Mouse (Mus musculus): Measurements from ENCODE around the gene Plekhd1. TPM values are rescaled to one million over a fixed set of nuclear protein-coding genes. Genes with fewer than 3 reads are reported as not detected.
A peak's percentile ranks its signal among the peaks of the same experiment; 100 is the strongest.

Plekhd1 gene
- 0.27 and 0.55 TPM in 2 replicates for polyA plus RNA-seq (2016; fragmentation: Nextera tagmentation; extraction: Ambion mirVana)

- peaks cover 69% of the 10 kb centered on the region for H3K27me3 ChIP-seq (ENCODE audit: poor library complexity, severe bottlenecking)
- peak within 1 kb of the TSS; percentile 53 for H3K4me3 ChIP-seq
- H3K9me3 ChIP-seq = no peaks in the 10 kb centered on the region
- no peaks in the 10 kb centered on the region for H3K36me3 ChIP-seq (replicated peaks)
- under 1% methylated on average over 52 of the region's 52 CpGs for WGBS
- H3K27ac ChIP-seq = peak within 1 kb of the TSS; percentile 0; the same call in 1 of the 2 replicates
- peaks cover 43% of the 10 kb centered on the region for H3K4me1 ChIP-seq
- peak; percentile 50 for DNase-seq (ENCODE audit: extremely low spot score, low spot score)
Measured at GRCm38 (mm10) chr12:80692269-80692972, at the start of gene Plekhd1. Gene Plekhd1 (plus strand): TSS chr12:80692591.

DNA sequence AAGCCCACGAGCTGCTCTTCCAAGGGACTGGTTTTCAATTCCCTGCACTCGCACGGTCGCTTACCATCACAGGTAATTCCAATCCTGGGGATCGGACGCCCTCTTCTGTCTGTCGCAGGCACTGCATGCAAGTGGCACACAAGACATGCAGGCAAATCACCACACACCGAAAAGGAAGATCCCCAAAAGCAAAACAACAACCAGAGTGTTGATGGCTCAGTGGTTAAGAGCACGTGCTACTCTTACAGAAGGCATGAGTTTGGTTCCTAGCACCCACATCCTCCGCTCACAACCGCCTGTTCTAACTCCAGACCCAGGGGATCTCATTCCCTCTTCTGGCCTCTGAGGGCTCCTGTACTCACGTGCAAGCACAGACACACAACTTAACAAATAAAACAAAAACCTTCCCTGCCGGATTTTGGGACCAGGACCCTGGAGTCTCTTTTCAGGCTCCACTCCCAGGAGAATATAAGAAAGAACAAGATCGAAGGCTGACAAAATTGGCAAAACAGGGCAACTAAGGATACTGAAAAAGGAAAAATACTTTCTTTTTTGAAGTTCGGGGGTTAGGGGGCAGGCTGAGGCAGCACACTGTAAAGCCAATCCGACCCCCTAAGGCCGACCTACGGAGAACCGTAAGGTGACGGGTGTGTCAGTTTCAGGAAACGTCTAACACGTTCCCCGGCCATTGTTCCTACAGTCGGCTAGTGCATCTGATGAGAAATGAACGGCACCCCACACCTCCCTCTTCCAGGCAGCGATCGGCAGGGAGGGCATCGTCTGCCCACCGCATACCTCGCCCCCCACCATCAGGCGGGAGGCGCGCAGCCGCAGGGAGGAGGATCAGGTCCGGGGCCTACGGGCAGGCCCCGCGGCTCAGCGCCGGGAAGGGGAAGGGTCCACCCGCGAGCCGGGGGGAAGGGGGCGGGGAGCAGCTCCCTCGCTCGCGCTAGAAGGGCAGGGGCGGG lies 49.4 kb upstream of the Plekhd1 start:
- H3K9me3 ChIP-seq = no peaks in the 10 kb centered on the region
- H3K4me1 ChIP-seq = peaks cover 40% of the 10 kb centered on the region
- H3K27ac ChIP-seq = peak overlapping the region; percentile 96
- DNase-seq (ENCODE audit: extremely low spot score, low spot score) = peak; percentile 73
- WGBS = 2% methylated on average over 48 of the region's 48 CpGs
- H3K27me3 ChIP-seq (ENCODE audit: poor library complexity, severe bottlenecking) = no peaks in the 10 kb centered on the region
- H3K4me3 ChIP-seq = peak overlapping the region; percentile 90
- peaks cover 49% of the 10 kb centered on the region for H3K36me3 ChIP-seq (replicated peaks)

DNA sequence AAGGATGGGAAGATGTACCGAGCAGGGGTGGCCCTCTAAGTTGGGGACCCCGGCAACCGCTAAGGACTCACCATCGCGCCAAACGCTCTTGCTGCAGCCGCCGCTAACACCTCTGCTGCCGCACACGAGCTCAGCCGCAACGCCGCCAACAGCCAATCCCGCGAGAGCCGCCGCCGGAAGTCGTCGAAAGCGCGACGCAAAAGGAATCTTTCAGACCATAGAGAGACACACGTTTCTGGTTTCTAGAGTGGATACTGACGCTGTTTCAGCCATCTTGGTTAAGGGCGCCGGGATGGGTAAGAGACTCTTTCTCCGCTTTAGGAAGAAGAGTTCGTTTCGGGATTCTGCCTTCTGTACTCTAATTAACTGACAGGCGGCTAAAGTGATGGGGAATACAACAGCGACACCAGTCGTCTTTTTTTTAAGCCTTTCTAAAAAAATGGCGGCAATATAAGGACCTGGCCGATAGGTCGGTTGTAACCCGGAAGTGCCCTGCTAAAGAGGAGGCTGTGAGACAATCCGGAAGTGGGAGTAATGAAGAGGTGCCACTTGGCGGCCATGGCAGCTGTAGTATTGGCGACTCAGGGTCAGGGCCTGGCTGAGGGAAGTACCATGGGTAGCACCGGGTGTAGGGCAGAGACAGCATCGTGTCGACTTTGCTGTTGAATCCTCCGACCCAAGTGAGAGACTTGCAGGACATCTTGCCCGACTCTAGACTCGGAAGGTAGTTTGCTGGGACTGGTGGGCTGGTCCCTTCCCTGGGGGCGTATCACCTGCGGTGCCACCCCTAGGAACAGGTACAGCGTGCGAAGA lies 48.5 kb upstream of the Plekhd1 start, which contains the start of the genes Slc39a9 and Erh:
Gene Slc39a9 (plus strand): TSS at position 191 of the 813 bp plus-strand sequence.
Gene Erh (minus strand): TSS at position 649 of the 813 bp plus-strand sequence.
- no peaks in the 10 kb centered on the region for H3K9me3 ChIP-seq
- H3K4me1 ChIP-seq = peaks cover 40% of the 10 kb centered on the region
- under 1% methylated on average over 50 of the region's 50 CpGs for WGBS
- H3K4me3 ChIP-seq = peak within 1 kb of the TSS; percentile 90
- peaks cover 46% of the 10 kb centered on the region for H3K36me3 ChIP-seq (replicated peaks)
- peak within 1 kb of the TSS; percentile 96 for H3K27ac ChIP-seq
- no peaks in the 10 kb centered on the region for H3K27me3 ChIP-seq (ENCODE audit: poor library complexity, severe bottlenecking)
- peak; percentile 95 for DNase-seq (ENCODE audit: extremely low spot score, low spot score)

DNA sequence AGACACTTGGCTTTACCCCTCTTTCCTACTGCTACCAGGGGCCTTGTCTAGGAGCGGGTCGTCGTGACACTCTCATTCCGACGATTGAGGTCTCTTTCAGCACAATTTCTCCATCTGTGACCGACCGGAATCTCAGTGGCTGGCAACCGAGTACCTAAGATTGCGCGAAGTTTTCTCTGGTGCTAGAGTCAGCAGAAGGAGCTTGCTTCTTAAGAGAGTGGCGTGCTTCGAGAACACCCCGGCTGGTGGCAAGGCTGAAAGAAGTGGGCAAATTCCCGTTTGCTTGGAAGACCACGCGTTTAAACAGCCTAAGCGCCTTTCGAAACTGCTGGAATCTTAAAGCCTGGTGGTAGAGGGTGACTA lies 47.9 kb upstream of the Plekhd1 start:
- Histone ChIP-seq H3K9me3 (no peaks in the 10 kb centered on the region), H3K4me1 (peaks cover 40% of the 10 kb centered on the region), H3K27me3 (ENCODE audit: poor library complexity, severe bottlenecking) (no peaks in the 10 kb centered on the region), H3K27ac (peak overlapping the region; percentile 96), H3K4me3 (peak overlapping the region; percentile 90), H3K36me3 (replicated peaks) (peaks cover 42% of the 10 kb centered on the region)
- 9% methylated on average over 18 of the region's 18 CpGs for WGBS
- DNase-seq (ENCODE audit: extremely low spot score, low spot score) = no peak

DNA sequence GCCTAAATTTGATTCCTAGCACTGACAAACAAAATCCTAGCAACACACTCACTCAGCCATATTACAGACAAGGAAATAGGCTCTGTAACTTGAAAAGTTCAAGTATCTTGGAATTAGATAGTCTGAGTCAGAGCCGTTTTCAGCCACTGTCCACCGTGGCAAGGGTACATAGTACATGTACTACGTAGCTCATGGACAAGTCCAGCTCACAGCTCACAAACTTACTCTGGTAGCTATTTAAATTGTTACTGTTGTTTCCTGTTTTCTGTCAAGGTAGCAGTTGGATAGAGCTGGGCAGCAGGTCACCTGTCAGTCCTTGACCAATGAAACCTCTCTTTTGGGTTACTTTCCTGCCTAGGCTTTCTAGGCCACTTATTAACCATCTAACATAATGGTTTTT lies 46.0 kb upstream of the Plekhd1 start:
- H3K27ac ChIP-seq = no peak overlapping the region
- no peak for DNase-seq (ENCODE audit: extremely low spot score, low spot score)
- H3K4me3 ChIP-seq = no peak overlapping the region
- H3K27me3 ChIP-seq (ENCODE audit: poor library complexity, severe bottlenecking) = no peaks in the 10 kb centered on the region
- H3K36me3 ChIP-seq (replicated peaks) = peaks cover 29% of the 10 kb centered on the region
- 98% methylated on average over 3 of the region's 3 CpGs for WGBS
- H3K9me3 ChIP-seq = no peaks in the 10 kb centered on the region
- H3K4me1 ChIP-seq = peaks cover 40% of the 10 kb centered on the region

DNA sequence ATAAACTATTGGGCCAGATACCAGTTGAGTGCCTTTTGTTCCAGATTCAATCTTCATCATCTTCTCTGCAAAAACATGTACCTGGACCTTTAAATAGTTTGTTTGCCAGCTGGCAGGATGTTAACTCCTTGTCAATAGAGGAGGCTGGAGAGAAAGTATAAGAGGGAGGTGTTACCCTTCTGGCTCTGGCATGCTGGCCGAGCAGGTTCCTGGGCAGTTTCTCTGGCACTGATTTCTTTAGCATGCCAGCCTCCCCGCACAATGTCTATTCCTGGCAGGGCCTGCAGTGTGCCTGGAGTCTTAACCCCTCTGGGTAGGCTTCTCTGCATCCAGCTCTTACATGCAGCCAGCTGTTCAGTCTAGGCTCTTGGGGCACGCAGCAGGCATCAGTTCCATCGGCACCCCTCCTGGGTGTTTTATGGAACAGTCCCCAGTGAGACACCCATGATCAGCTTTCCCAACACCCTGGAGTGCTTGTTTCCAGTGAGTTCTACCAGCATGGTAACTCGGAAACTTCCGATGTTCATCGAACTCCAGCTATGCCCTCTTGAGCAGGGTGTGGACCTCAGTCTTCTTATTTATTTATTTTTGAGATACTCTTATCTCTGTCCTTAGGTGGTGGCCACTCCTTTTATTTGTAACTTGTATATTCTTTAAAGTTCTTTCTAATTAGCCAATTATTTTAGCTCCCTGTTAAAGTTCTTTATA lies 38.3 kb upstream of the Plekhd1 start:
- no peak for DNase-seq (ENCODE audit: extremely low spot score, low spot score)
- peaks cover 6% of the 10 kb centered on the region for H3K36me3 ChIP-seq (replicated peaks)
- no peak overlapping the region for H3K4me3 ChIP-seq
- H3K4me1 ChIP-seq = no peaks in the 10 kb centered on the region
- no peaks in the 10 kb centered on the region for H3K9me3 ChIP-seq
- no peak overlapping the region for H3K27ac ChIP-seq
- 94% methylated on average over 7 of the region's 7 CpGs for WGBS
- H3K27me3 ChIP-seq (ENCODE audit: poor library complexity, severe bottlenecking) = no peaks in the 10 kb centered on the region

DNA sequence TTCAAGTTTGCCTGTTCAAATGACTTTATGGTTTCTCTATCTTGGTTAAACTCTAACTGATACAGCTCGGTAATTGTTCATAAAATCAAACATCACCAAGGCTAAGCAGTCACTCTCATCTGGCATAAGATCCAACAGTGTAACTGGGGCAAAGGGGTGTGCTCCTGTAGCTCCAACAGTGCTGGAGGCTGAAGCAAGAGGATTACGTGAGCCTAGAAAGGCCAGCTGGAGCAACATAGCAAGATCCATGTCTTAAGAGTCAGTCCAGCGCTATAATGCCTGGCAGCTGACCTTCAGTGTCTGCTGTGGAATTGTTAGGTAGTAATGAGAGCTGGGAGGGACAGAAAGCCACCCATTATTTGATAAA lies 37.7 kb upstream of the Plekhd1 start:
- WGBS = 95% methylated on average over 3 of the region's 3 CpGs
- no peak overlapping the region for H3K4me3 ChIP-seq
- H3K27ac ChIP-seq = no peak overlapping the region
- no peaks in the 10 kb centered on the region for H3K9me3 ChIP-seq
- H3K36me3 ChIP-seq (replicated peaks) = peaks cover 5% of the 10 kb centered on the region; the same call in 1 of the 2 replicates
- no peaks in the 10 kb centered on the region for H3K27me3 ChIP-seq (ENCODE audit: poor library complexity, severe bottlenecking)
- no peaks in the 10 kb centered on the region for H3K4me1 ChIP-seq
- no peak for DNase-seq (ENCODE audit: extremely low spot score, low spot score)

- H3K27me3 ChIP-seq (ENCODE audit: poor library complexity, severe bottlenecking) = no peaks in the 10 kb centered on the region
- H3K36me3 ChIP-seq (replicated peaks) = peaks cover 15% of the 10 kb centered on the region
- no peaks in the 10 kb centered on the region for H3K4me1 ChIP-seq
- no peak overlapping the region for H3K4me3 ChIP-seq
- no peak for DNase-seq (ENCODE audit: extremely low spot score, low spot score)
- H3K27ac ChIP-seq = no peak overlapping the region
- no peaks in the 10 kb centered on the region for H3K9me3 ChIP-seq
- 92% methylated on average over 6 of the region's 6 CpGs for WGBS
Measured at GRCm38 (mm10) chr12:80658661-80659060, 33.7 kb upstream of the Plekhd1 start.

DNA sequence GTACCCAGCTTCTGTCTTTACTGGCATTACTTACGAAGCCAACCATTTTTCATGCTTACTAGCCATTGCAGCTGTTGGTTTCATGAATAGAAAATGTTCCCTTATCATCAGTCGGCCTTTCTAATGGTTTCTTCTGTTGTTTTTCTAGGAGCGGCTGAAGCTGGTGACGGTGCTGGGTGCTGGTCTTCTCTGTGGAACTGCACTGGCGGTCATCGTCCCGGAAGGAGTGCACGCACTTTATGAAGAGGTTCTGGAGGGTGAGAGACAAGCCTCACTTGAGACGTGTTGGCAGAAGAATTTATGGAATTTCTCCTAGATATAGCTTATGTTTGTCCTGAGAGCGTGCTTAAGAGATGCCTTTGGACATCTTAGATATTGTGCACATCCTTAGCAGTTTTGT lies 30.1 kb upstream of the Plekhd1 start:
- Histone ChIP-seq H3K4me3 (no peak overlapping the region), H3K4me1 (no peaks in the 10 kb centered on the region), H3K27me3 (ENCODE audit: poor library complexity, severe bottlenecking) (no peaks in the 10 kb centered on the region), H3K9me3 (no peaks in the 10 kb centered on the region), H3K36me3 (replicated peaks) (peaks cover 34% of the 10 kb centered on the region), H3K27ac (no peak overlapping the region)
- DNase-seq (ENCODE audit: extremely low spot score, low spot score) = no peak
- 96% methylated on average over 10 of the region's 10 CpGs for WGBS

GRCm38 (mm10) chr12:80663935-80664334 lies 28.5 kb upstream of the Plekhd1 start:
- no peak overlapping the region for H3K27ac ChIP-seq
- no peaks in the 10 kb centered on the region for H3K9me3 ChIP-seq
- no peak for DNase-seq (ENCODE audit: extremely low spot score, low spot score)
- no peaks in the 10 kb centered on the region for H3K4me1 ChIP-seq
- 91% methylated on average over 2 of the region's 2 CpGs for WGBS
- H3K36me3 ChIP-seq (replicated peaks) = peaks cover 48% of the 10 kb centered on the region
- no peaks in the 10 kb centered on the region for H3K27me3 ChIP-seq (ENCODE audit: poor library complexity, severe bottlenecking)
- no peak overlapping the region for H3K4me3 ChIP-seq

GRCm38 (mm10) chr12:80668391-80668790 lies 24.0 kb upstream of the Plekhd1 start:
- Histone ChIP-seq H3K4me3 (no peak overlapping the region), H3K9me3 (no peaks in the 10 kb centered on the region), H3K36me3 (replicated peaks) (peaks cover 51% of the 10 kb centered on the region), H3K27ac (no peak overlapping the region), H3K27me3 (ENCODE audit: poor library complexity, severe bottlenecking) (no peaks in the 10 kb centered on the region), H3K4me1 (no peaks in the 10 kb centered on the region)
- 94% methylated on average over 2 of the region's 2 CpGs for WGBS
- no peak for DNase-seq (ENCODE audit: extremely low spot score, low spot score)

DNA sequence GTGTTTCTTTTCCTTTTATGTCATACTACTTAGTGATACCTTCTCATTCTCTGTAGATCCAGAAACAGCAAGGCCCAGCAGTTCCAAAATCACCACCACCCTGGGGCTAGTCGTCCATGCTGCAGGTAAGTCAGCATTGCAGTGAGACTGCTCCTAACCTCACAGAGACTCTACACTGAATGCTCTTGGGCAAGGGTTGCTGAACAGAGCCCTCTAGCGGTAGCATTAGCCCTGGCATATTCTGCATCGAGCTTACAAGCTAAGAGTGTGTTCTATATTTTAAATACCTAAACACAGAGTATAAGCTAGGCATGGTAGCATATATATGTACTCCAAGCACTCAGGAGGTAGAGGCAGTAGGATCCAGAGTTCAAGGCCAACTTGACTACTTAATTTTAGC lies 19.2 kb upstream of the Plekhd1 start:
- 23% methylated on average over 3 of the region's 3 CpGs for WGBS
- Histone ChIP-seq H3K27me3 (ENCODE audit: poor library complexity, severe bottlenecking) (no peaks in the 10 kb centered on the region), H3K4me1 (no peaks in the 10 kb centered on the region), H3K9me3 (no peaks in the 10 kb centered on the region), H3K4me3 (no peak overlapping the region), H3K36me3 (replicated peaks) (peaks cover 66% of the 10 kb centered on the region), H3K27ac (no peak overlapping the region)
- no peak for DNase-seq (ENCODE audit: extremely low spot score, low spot score)
